In genomic region chrX:6399193-6399592, GRCm38 (mm10) we compare ENCODE assay signal across 8 mouse cellular contexts. TPM values are rescaled to one million over a fixed set of nuclear protein-coding genes. Genes with fewer than 3 reads are reported as not detected.
DNase-seq lines count a peak whose midpoint lies in the region; ATAC-seq and TF ChIP-seq lines count a peak whose summit lies in the region.

No protein-coding gene starts in this region.

- DNase-seq in cerebellum, adult 2 months, result peak; percentile 1 to 5
- DNase-seq in cerebellum, adult 9-11 months, result no peak
- no peak for DNase-seq in liver, embryonic 14.5 days (ENCODE audit: low read depth in 3 of 3, low spot score in 3 of 3)
- no peak for DNase-seq in thymus, postnatal 14 days
- no peak for DNase-seq in cerebellum, adult 9-10 months
- no peak for DNase-seq in urinary bladder, postnatal 10 days (ENCODE audit: low spot score)

- peak overlapping the region; percentile 61 for H3K4me2 ChIP-seq in liver, embryonic 14.5 days (ENCODE audit: low read depth)

- no peaks in the 10 kb centered on the region for H3K27me3 ChIP-seq in cerebellum, adult 2 months (ENCODE audit: control insufficient read depth, insufficient read depth, low read length)
- peaks cover 17% of the 10 kb centered on the region for H3K27me3 ChIP-seq in megakaryocyte, embryonic 14.5 days (replicated peaks)
- peaks cover 7% of the 10 kb centered on the region for H3K27me3 ChIP-seq in liver, embryonic 14.5 days (ENCODE audit: control insufficient read depth, insufficient read depth, low read length)

- H3K36me3 ChIP-seq in megakaryocyte, embryonic 14.5 days (replicated peaks; ENCODE audit: low read length), result no peaks in the 10 kb centered on the region
- no peaks in the 10 kb centered on the region for H3K36me3 ChIP-seq in liver, embryonic 14.5 days (replicated peaks; ENCODE audit: control insufficient read depth, insufficient read depth, low read depth)

- TF ChIP-seq POLR2A in cerebellum, adult 2 months (IDR thresholded peaks at IDR 0.05; ENCODE audit: borderline replicate concordance, insufficient read depth, low read length), result no peak

- no peaks in the 10 kb centered on the region for H3K9me3 ChIP-seq in megakaryocyte, embryonic 14.5 days
- no peaks in the 10 kb centered on the region for H3K9me3 ChIP-seq in liver, embryonic 14.5 days (ENCODE audit: control insufficient read depth, low read length)

- H3K4me1 ChIP-seq in cerebellum, adult 2 months (ENCODE audit: control insufficient read depth, insufficient read depth, low read length), result no peaks in the 10 kb centered on the region
- peaks cover 20% of the 10 kb centered on the region for H3K4me1 ChIP-seq in megakaryocyte, embryonic 14.5 days
- peaks cover 0 to 2% of the 10 kb centered on the region in 2 experiments; a peak in 2 of 4 replicates for H3K4me1 ChIP-seq in liver, embryonic 14.5 days (replicated peaks; ENCODE audit: control insufficient read depth in 2 of 2, insufficient read depth in 2 of 2, low read length in 1 of 2)

- no peak for TF ChIP-seq EP300 in liver, embryonic 14.5 days (IDR thresholded peaks at IDR 0.05; ENCODE audit: low read depth)

- 57% methylated on average over 1 of the region's 1 CpGs for WGBS in cerebellum, adult 2 months
- WGBS in liver, embryonic 14.5 days (ENCODE audit: insufficient replicate concordance), result 11% methylated on average over 1 of the region's 1 CpGs

- no peak for ATAC-seq in megakaryocyte, adult 5-6 weeks (ENCODE audit: poor library complexity, severe bottlenecking)
- no peak for ATAC-seq in liver, embryonic 14.5 days (ENCODE audit: insufficient read depth)

- H3K9ac ChIP-seq in liver, embryonic 14.5 days (replicated peaks), result no peak overlapping the region

- no peak overlapping the region for H3K27ac ChIP-seq in cerebellum, adult 2 months (ENCODE audit: insufficient read depth, low read length)
- no peak overlapping the region for H3K27ac ChIP-seq in liver, embryonic 14.5 days

- peak overlapping the region; percentile 89 for H3K4me3 ChIP-seq in cerebellum, adult 2 months (replicated peaks; ENCODE audit: insufficient read depth, low read depth, low read length)
- H3K4me3 ChIP-seq in megakaryocyte, embryonic 14.5 days (replicated peaks), result peak overlapping the region; percentile 93
- no peak overlapping the region for H3K4me3 ChIP-seq in liver, embryonic 14.5 days (ENCODE audit: insufficient read depth in 1 of 2, low read depth in 2 of 2, low read length in 2 of 2)

- no peak for TF ChIP-seq CTCF in cerebellum, adult 2 months (IDR thresholded peaks at IDR 0.05; ENCODE audit: borderline replicate concordance, insufficient read depth, low read depth, low read length)
- TF ChIP-seq CTCF in liver, embryonic 14.5 days (IDR thresholded peaks at IDR 0.05; ENCODE audit: low read depth), result no peak

RNA-seq across cellular contexts. Expression of gene Shroom4, which starts 0.5 kb away (rescaled TPM):
- 2.0 and 2.1 TPM in 2 replicates for polyA plus RNA-seq in cerebellum, adult 2 months (2012; rRNA removed)
- polyA plus RNA-seq in megakaryocyte, embryonic 14.5 days (2012; ENCODE audit: insufficient read depth, low replicate concordance), result 0.44 TPM in 1 of 2 replicates, not detected in the other
- total RNA-seq in megakaryocyte, adult 5-6 weeks (2015), result not detected in 2 replicates
- total RNA-seq in megakaryocyte, adult 5-6 weeks (2017), result 0.07 TPM in 1 of 2 replicates, not detected in the other
- 0.23 and 0.27 TPM in 2 replicates for polyA plus RNA-seq in liver, embryonic 14.5 days (2012; rRNA removed)
- polyA plus RNA-seq in liver, embryonic 14.5 days (2014; fragmentation: Nextera tagmentation; extraction: Ambion mirVana), result 0.40 and 0.50 TPM in 2 replicates

Comparison
In these comparisons a context has a peak if more than half of its experiments do, and no peak if none do; other contexts are left out.
1. DNase-seq: peak in cerebellum, adult 2 months (2 of 2); none in cerebellum, adult 9-11 months (single experiment), liver, embryonic 14.5 days (0 of 3), thymus, postnatal 14 days (single experiment), cerebellum, adult 9-10 months (single experiment) and urinary bladder, postnatal 10 days (single experiment).
2. H3K4me3 ChIP-seq: peak in cerebellum, adult 2 months (single experiment) and megakaryocyte, embryonic 14.5 days (single experiment); none in liver, embryonic 14.5 days (0 of 2).